Mouse (Mus musculus): ENCODE data around the gene Gm21992.
A peak's percentile ranks its signal among the peaks of the same experiment; 100 is the strongest.
"Not testable (repeated sequence)": the region's sequence is repeated elsewhere in the genome, so short reads cannot be mapped to it uniquely, and the experiment has no call there.

Gm21992 gene

DNA sequence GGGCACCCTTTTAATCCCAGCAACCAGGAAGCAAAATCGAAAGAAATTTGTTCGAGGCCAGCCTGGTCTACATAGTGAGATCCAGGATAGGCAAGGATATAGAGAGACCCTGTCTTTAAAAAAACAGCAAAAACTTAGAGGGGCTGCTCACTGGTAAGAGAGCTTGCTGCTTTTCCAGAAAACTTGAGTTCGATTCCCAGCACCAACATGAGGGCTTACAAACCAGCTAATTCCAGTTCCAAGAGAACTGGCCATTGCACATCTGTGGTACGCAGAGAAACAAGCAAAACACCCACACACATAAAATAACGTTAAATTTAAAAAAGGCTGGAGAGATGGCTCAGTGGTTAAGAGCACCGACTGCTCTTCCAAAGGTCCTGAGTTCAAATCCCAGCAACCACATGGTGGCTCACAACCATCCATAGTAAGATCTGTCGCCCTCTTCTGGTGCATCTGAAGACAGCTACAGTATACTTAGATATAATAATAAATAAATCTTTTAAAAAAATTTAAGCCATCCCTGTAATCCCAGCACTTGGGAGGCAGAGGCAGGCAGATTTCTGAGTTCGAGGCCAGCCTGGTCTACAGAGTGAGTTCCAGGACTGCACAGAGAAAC, 1.0 kb upstream of the Gm21992 start:
- DNase-seq (ENCODE audit: low spot score) = not testable (repeated sequence)

DNA sequence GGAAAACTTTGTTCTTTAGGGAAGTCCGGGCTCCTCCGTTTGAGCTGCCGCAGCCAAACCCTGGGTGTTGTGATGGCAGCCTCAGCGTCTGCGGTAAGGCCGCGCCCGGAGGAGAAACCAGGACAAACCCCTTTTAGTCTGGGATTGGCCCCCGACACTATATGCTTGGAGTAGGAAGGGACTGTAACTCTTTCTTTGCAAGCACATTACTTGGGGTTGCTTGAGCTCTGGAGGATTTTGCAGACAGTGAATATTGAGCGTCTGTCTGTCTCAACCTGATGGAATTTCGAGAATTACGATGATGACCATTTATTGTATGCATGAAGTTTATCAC, 464 bp upstream of the Gm21992 start:
- no peak for DNase-seq (ENCODE audit: low spot score)

DNA sequence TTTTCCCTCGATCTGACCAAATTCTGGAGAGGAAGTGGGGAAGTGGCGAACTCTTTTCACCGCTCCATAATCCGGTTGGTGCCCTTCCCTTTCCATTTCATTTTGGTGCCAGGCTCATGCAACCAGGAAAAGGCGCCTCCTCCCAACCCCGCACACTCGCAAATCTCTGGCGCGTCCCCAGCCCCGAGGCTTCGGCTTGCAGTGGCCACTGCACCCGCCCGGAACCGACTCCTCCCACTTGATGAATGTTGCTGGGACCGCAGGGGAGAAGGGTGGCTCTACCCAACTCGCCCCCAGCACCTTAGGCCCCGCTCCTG, 708 bp downstream of the Gm21992 start:
- DNase-seq (ENCODE audit: low spot score) = no peak

DNA sequence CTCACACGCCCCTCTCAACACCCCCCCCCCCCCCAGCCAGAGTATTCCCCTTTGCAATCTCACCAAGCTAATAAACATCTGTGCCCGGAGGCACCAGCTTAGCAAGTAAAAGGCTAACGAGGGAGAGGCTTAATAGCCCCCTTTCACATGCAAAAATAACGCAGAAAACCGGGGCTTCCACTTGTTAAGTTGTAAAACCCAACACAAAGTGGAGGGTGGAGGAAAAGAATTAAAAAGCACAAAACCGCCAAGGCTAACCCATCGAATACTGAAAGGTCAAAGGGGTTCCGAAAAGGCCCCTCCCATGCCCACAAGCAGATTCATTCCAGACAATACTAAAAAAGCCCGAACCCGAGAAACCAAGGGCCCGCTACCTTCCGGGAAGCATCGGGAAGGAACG, 1.1 kb downstream of the Gm21992 start:
- DNase-seq (ENCODE audit: low spot score) = no peak

DNA sequence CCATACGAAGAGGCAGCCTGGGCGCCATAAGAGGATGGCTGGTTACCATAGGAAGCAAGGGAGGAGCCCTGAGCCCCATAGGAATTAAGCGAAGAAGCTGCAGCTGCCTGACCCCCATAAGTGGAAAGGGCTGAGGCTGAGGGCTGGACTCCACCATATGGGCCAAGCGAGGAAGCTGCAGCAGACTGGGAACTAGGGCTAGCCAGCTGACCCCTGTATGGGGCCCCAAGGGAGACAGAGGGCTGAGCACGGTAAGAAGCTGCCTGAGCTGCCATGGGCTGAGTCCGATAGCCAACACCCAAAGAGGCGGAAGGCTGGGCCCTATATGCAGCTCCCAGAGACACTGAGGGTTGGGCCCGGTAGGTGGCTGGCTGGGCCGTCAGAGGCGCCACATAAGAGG, 8.1 kb downstream of the Gm21992 start:
- no peak for DNase-seq (ENCODE audit: low spot score)

DNA sequence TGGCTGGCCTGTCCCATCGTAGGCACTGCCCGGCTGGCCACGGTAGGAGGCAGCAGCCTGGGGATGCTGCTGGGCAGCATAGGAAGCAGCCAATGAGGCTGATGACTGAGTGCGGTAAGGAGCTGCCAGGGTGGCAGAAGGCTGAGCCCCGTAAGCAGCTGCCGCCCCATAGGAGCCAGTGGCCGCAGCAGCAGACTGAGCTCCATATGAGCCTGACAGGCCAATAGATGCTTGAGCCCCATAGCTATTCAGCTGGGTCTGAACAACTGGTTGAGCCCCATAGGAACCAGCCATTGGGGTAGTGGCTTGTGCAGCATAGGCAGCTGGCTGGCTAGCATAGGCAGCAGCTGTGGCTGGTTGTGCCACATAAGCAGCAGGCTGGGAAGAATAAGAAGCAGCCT, 8.7 kb downstream of the Gm21992 start:
- no peak for DNase-seq (ENCODE audit: low spot score)

DNA sequence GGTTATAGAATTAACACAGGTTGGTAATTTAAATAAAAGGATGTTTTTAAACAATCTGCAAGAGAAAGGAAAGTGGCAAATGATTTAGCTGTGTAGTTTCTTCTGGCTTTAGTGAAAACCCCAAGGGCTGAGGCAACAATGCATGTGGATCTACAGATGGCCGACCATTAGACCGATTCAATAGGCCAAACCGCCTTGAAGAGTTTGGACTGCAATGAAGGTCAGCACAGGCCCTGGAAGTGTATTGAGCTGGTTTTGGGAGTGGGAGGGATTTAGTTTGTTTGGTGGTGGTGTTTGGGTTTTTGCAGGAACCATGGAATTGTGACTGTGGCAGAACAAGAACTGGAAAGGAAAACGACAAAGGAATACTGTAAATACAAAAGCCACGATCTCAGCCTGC, 12.3 kb downstream of the Gm21992 start:
- no peak for DNase-seq (ENCODE audit: low spot score)

DNA sequence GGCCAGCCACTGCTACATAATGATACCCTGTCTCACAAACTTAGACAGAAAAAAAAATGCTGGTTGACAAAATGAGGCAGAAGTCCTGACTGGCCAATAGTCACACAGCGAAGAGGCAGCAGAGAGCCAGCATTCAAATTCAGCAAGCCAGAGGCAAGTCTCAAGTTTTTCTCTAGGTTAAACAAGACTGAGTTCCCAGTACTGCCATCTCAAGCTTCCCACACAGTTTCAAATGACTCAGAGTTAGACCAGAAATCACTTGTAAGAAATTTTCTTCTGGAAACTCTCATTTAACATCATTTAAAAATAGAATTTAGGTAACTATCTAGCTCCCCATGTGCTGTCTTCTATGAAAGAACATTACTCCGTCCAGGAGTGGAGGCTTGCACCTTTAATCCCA, 13.6 kb downstream of the Gm21992 start:
- DNase-seq (ENCODE audit: low spot score) = no peak

DNA sequence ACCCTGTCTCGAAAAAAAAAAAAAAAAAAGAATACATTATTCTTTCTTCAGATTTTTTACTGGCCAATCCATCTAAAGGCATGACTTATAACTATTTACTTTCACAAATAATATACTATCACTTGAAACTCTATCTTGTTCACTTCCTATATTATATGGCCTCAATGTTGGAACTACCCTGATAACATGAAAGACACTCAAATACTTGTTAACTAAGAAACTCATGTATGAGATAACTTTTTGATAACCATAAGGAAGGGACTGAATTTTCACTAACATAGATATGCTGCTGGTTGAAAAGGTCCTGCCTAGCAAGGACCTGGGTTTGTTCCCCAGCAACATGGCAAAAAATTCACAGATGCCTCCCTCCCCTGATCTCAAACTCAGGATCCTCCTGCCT, 15.5 kb downstream of the Gm21992 start:
- no peak for DNase-seq (ENCODE audit: low spot score)

DNA sequence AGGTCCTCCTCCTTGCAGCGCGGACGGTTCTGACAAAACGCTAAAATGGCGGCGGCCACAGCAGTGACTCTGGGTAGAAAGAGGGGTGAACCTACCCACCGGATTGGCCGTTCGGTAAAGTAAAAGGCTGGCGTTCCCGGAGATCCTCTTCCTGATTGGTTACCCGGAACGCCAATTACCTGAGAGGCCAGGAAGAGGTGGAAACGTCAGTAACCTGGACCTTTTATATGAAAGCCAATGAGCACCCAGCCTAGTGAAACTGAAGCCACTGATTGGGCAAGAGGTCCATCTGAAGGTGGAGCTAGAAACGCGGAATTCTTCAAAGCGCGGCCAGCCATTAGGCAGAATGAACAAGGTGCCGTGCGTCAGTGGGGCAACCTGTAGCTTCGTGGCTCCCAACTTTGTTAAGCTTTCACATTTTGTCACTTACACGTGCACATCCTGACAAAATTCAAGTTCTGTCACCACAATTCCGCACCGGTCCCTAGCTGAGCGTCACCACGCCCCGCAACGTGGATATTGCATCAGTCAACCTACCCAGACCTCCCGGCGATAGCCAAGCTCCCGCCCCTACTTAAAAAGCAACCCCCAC, 17.5 kb downstream of the Gm21992 start, which contains the start of gene Rbm4:
TSS of gene Rbm4 (minus strand) at position 71 of the 592 bp plus-strand sequence.
- DNase-seq (ENCODE audit: low spot score) = peak; percentile 92

DNA sequence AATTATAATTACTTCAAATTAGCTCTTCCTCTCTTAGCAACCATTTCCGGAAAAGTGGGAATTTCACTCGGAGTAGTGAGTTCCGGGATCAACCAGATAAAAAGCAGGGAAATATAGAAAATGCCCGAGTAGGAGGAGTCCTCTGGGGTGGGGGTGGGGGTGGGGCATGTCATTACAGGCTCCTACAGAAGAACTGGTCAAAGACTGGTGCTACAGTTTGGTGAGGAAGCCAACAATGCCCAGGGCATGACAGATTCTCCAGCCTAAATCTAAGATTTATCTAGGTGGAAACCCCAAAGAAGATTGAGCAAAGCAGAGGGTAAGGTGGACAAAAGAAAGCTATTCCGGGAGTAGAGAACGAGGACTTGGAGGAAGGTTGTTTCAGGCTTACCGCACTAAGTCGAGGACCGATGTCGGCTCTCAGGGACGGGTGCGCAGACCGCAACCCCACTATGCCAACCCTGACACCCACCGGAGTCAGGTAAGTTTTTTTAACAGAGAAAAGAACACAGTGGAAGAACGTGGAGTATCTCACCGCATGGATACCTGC, 18.1 kb downstream of the Gm21992 start:
- no peak for DNase-seq (ENCODE audit: low spot score)

DNA sequence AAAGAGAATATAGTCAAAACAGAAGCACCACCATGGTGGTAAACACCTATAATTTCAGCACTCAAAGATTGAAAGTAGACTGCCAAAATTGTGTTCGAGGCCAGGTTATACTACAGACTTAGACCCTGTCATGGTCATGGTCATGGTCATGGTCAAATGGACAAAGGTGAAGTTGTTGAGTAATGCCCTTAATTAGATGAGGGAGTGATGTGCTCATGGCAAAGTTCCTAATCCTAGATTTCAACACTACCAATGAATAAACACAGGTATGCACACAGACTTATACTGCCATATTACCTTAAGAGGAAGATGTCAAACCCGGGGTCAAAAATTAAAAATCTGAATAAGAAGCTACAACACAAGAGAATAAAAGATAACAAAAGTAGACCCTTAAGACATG, 25.1 kb downstream of the Gm21992 start:
- DNase-seq (ENCODE audit: low spot score) = no peak

DNA sequence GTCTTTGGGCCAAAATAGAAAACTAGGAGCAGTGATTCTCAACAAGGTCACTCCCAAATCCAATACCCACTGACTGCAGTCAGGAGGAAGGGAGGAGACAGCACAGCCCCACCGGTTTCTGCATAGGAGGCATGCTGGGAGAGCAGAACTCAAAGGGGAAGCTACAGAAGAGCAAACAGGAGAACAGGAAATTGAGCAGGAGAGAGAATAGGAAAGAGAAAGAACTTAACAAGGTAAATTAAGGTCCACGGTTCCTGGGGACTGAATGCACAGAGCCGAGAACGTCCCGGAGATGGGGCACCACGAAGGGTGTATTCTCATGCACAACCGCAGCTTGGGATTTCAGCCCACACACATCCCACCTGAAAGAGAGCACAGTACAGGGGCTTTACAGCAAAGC, 26.2 kb downstream of the Gm21992 start:
- DNase-seq (ENCODE audit: low spot score) = no peak

DNA sequence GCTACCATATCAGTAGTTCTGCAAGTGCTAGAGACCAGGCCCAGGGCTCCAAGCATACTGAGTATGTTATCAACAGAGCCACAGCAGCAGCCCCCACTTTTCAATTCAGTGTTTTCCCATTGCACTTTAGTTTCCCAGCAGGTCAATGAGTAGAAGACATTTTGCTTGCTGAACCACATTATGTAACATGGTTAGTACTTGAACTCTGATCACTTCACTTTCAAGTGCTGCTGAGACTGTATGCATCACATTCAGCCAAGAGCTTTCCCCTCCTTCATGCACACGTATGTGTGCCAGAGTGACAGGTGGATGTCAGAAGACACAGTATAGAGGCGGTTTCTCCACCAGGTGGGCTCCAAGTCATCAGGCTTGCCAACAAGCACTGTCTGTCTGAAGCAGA, 28.5 kb downstream of the Gm21992 start:
- DNase-seq (ENCODE audit: low spot score) = no peak

DNA sequence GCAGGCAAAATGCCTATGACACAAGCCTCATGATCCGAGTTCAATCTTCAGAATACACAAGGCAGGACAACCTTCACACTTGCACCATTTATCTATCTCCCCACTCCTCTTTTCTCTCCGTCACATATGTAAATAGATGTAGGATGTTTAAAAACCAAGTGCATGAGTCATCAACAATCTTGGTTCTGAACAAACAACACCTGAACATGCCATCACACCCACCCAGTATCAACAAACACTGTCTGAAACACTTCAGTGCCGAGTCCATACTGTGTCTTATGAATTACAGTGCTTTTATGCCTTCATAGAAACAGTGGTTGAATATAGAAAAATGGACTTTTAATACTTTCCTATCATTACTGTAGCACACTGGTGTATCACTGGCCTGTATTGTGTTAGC, 38.6 kb downstream of the Gm21992 start:
- no peak for DNase-seq (ENCODE audit: low spot score)

DNA sequence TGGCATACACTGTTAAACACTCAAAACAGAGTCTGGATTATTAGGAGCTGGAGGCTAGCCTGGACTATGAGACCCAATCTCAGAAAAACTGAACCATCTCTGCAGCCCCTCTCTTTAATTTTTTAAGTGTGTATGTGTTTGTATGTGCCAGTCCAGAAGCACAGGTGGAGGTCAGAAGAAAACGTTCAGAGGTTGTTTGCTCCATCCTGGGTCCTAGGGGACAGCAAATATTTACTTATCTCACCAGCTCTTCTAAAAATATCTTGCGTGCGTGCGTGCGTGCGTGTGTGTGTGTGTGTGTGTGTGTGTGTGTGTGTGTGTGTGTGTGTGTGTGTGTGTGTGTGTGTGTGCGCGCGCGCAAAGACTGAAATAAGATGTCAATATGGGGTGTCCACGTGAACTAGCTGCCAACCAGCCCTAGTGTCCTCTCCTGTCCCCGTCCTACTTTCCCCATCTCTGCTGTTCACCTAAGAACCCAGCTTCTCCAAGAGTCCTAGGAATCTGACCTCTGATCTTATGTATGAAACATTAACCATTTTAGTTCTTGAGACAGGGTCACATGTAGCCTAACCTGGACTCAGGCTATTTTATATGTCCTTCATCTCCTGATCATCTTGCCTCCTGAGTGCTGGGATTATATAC, 43.8 kb downstream of the Gm21992 start:
- DNase-seq (ENCODE audit: low spot score) = no peak

DNA sequence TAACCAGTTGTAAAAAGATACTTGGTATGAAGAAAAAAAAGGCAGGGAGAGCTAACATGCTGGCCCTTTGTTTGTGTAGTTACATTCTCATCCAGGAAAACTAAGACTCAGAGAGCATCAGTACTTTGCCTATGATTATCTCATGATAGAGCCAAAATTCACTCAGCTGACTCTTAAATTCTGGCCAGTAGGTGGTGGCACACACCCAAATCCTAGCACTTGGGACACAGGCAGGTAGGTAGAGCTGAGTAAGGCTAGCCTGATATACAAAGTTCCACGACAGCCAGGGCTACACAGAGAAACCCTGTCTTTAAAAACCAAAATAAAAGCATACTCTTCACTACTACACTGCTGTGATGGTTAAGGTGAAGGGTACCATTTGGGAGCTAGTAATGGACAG, 48.5 kb downstream of the Gm21992 start:
- DNase-seq (ENCODE audit: low spot score) = no peak

DNA sequence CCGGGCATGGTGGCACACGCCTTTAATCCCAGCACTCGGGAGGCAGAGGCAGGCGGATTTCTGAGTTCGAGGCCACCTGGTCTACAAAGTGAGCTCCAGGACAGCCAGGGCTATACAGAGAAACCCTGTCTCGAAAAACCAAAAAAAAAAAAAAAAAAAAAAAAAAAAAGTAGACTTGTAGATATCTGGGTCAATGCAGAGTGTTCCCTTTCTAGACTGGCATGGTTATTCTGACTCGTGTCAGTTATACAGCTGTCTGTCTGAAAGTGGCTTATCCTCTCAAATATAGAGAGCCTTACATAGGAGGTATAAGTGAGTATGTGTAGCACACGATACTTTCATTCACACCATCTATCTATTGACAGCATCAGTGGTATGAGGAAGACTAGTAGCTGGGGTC, 50.9 kb downstream of the Gm21992 start:
- DNase-seq (ENCODE audit: low spot score) = not testable (repeated sequence)

DNA sequence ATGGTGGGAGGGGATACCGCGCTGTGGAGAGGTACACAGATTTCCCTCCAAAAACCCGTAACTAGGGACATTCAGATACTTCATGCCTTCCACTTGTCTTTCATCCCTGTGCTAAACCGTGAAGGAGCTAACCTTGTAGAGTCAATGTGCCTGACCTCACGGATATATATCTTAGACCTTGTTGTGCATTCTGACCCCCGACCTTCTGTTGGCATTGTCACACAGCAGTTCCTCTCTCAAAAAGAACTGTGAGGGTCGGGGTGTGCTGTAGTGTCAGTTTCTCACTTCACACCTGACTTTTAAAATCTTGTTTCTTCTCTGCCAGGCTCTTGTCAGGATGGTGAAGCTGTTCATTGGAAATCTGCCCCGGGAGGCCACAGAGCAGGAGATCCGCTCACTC, 54.5 kb downstream of the Gm21992 start:
- no peak for DNase-seq (ENCODE audit: low spot score)

DNA sequence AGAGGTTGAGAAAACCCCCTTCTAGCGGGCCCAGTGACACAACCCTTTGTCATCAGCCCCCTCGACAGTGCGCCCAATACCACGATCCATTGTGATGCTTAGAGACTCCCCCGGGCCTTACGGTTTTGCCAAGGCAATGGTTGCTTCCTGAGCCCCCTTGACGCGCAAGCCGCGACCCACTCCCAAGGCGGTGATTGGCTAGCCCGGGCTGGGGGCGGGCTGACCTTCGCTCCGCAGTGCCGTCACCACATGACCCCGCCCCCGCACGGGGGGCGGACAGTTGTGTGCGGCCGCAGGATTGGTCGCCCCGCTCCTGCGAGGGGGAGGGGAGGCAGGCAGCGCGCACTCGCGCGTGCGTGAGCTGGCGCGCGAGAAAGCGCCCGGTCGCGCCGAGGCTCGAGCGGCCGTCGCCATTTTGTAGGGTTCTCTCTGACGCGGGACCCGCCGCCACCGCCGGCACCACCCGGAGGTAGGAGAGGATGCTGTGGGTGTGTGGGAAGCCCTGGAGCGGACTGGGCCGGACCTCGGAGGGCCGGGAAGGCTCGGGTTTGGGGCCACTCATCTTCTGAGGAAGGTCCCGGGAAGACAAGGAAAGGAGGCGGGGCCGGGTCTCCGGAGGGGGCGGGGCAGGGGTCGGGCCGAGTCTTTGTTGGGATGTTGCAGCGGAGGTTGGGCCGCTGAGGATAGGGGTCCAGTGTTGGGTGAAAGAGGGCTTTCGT, 55.1 kb downstream of the Gm21992 start, which contains the start of gene Rbm4b:
TSS of gene Rbm4b (plus strand) at position 305 of the 719 bp plus-strand sequence.
- peak; percentile 92 for DNase-seq (ENCODE audit: low spot score)

DNA sequence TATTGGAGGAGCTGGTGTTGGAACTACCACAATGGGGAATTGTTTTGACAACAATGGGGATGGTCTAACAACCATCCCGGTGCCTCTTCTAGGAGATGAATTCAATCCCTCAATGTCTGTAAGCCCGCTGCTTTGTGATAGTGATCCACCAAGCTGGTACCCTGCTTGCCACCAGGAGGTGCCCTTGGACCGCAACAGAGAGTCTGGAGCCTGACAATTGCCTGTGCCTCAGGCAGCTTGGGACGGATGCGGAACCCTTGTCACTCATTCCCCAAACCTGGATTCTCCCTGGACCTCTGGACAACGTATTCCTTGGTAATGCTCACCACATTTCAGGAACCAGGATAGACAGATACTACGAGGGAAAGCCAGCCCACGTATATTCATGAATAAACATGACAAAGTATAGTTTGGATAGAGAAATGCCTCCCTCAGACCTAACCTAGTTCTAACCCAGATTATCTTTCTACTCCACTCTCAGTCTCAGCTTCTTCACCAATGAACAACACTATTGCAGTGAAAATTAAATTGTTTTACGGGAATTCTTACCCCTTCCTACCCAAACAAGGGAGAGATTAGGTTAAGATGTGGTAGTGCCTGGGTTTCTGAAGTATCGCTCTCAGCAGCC, 55.7 kb downstream of the Gm21992 start:
- DNase-seq (ENCODE audit: low spot score) = peak; percentile 84

DNA sequence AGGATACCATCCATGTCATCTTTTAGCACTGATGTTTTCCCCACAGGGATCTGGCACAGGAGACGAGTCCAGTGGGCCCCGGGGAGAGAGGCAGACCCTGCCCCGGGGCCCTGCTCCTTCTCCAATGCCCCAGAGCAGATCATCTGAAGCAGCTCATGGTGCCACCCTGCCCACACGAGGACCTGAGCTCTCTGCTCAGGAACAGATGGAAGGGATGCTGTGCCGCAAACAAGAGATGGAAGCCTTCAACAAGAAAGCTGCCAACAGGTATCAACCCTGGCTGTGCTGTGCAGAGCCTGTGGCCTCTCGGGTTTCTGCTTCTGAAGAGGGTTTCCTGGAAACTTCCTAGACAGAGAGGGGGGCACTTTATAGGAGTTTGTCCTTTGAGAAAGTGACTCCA, 61.4 kb downstream of the Gm21992 start:
- no peak for DNase-seq (ENCODE audit: low spot score)

DNA sequence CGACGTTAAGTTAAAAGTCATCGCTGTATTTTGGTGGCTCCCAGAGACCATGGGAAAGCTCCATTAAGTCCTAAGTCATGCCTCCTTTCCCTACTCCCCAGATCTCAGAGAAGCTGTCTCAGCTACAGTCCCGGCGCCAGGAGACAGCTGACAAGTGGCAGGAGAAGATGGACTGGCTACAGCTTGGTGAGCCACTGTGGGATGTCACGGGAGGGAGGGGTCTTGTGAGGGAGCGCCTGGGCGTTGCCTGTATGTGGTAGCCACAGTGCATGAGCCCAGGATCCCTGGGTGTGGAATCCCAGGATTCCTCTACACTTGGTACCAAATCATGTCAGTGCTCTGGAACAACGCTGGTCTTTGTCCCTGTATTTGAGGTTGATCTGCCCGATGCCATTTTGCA, 62.9 kb downstream of the Gm21992 start:
- DNase-seq (ENCODE audit: low spot score) = no peak

Data from spleen, adult 12 weeks (tissue).